ENCODE assay signal across 27 mouse cellular contexts in genomic region chr11:49985009-49985408, GRCm38 (mm10). TPM values are rescaled to one million over a fixed set of nuclear protein-coding genes. Genes with fewer than 3 reads are reported as not detected.
DNase-seq lines count a peak whose midpoint lies in the region; ATAC-seq and TF ChIP-seq lines count a peak whose summit lies in the region.
"Had no signal": no experiment of that assay in that cellular context is flagged by ENCODE, and none has a peak within 500 bp of the region (broad histone marks: within the 10 kb centered on the region; RNA-seq: fewer than 3 reads in every experiment).

No protein-coding gene starts in this region.

- H3K27ac ChIP-seq in liver, embryonic 14.5 days, result peak overlapping the region; percentile 70
- H3K27ac ChIP-seq in thymus, adult 2 months (ENCODE audit: control insufficient read depth, insufficient read depth, low read length), result no peak overlapping the region
- H3K27ac ChIP-seq: hindbrain, embryonic 10.5 days; kidney, embryonic 15.5 days; neural tube, embryonic 12.5 days had no signal

- ATAC-seq in liver, embryonic 14.5 days (ENCODE audit: insufficient read depth), result peak; percentile 78
- ATAC-seq: forebrain, embryonic 16.5 days; hindbrain, embryonic 16.5 days; intestine, postnatal 0 days had no signal

- no peaks in the 10 kb centered on the region for H3K36me3 ChIP-seq in erythroblast, embryonic 14.5 days (ENCODE audit: control insufficient read depth)
- H3K36me3 ChIP-seq in liver, embryonic 14.5 days (replicated peaks; ENCODE audit: control insufficient read depth, insufficient read depth, low read depth), result no peaks in the 10 kb centered on the region
- H3K36me3 ChIP-seq in thymus, adult 2 months (ENCODE audit: control insufficient read depth, insufficient read depth, low read length), result no peaks in the 10 kb centered on the region
- H3K36me3 ChIP-seq: hindbrain, embryonic 10.5 days; kidney, embryonic 15.5 days; neural tube, embryonic 12.5 days had no signal

- no peak for TF ChIP-seq CTCF in liver, embryonic 14.5 days (IDR thresholded peaks at IDR 0.05; ENCODE audit: low read depth)
- no peak for TF ChIP-seq CTCF in thymus, adult 2 months (IDR thresholded peaks at IDR 0.05; ENCODE audit: borderline replicate concordance, control insufficient read depth, extremely low read depth, insufficient read depth, low read length, poor library complexity)

- H3K4me3 ChIP-seq in erythroblast, embryonic 14.5 days (replicated peaks), result peak overlapping the region; percentile 32
- peak overlapping the region in 1 of 2 experiments; percentile 6; a peak in 1 of 4 replicates for H3K4me3 ChIP-seq in liver, embryonic 14.5 days (ENCODE audit: insufficient read depth in 1 of 2, low read depth in 2 of 2, low read length in 2 of 2)
- no peak overlapping the region for H3K4me3 ChIP-seq in thymus, adult 2 months (ENCODE audit: control insufficient read depth, insufficient read depth, low read length)
- H3K4me3 ChIP-seq: hindbrain, embryonic 10.5 days; kidney, embryonic 15.5 days; neural tube, embryonic 12.5 days had no signal

- WGBS in liver, embryonic 14.5 days (ENCODE audit: insufficient replicate concordance), result 48% methylated on average over 4 of the region's 4 CpGs
- 92% methylated on average over 4 of the region's 4 CpGs for WGBS in thymus, adult 2 months

- H3K4me2 ChIP-seq in liver, embryonic 14.5 days (ENCODE audit: low read depth), result peak overlapping the region; percentile 23
- H3K4me2 ChIP-seq: heart, embryonic 11.5 days; kidney, embryonic 15.5 days; neural tube, embryonic 12.5 days had no signal

- DNase-seq in 416B (ENCODE audit: low read depth) (peak; percentile 52), MN1 (ENCODE audit: low spot score) (peak; percentile 58)
- peak; percentile 73 to 86 (median 80) for DNase-seq in liver, embryonic 14.5 days (ENCODE audit: low read depth in 3 of 3, low spot score in 3 of 3)
- DNase-seq in ovary, postnatal 14 days (ENCODE audit: low spot score), result no peak
- DNase-seq in kidney, postnatal 36 days, result no peak
- no peak for DNase-seq in thymus, adult 2 months
- DNase-seq in yolk sac, embryonic 10.5 days (ENCODE audit: low spot score), result no peak
- DNase-seq: B cell, adult 2 months; cerebellum, adult 18-20 months; cerebellum, postnatal 14 days; gastrocnemius, postnatal 14 days; heart, adult 11 months; lung, adult 18-20 months; lung, postnatal 14 days; midbrain, embryonic 14.5 days; retina, postnatal 1 day; right cerebral cortex, postnatal 25 days; thymus, adult 18-20 months had no signal

- H3K9ac ChIP-seq in liver, embryonic 14.5 days (replicated peaks), result no peak overlapping the region
- H3K9ac ChIP-seq: kidney, embryonic 15.5 days; neural tube, embryonic 12.5 days had no signal

- H3K9me3 ChIP-seq in erythroblast, embryonic 14.5 days (ENCODE audit: control insufficient read depth, low read length), result no peaks in the 10 kb centered on the region
- no peaks in the 10 kb centered on the region for H3K9me3 ChIP-seq in liver, embryonic 14.5 days (ENCODE audit: control insufficient read depth, low read length)
- H3K9me3 ChIP-seq: hindbrain, embryonic 10.5 days; kidney, embryonic 15.5 days; neural tube, embryonic 12.5 days had no signal

- peaks cover 63% of the 10 kb centered on the region for H3K4me1 ChIP-seq in erythroblast, embryonic 14.5 days (ENCODE audit: control insufficient read depth)
- H3K4me1 ChIP-seq in liver, embryonic 14.5 days (replicated peaks; ENCODE audit: control insufficient read depth in 2 of 2, insufficient read depth in 2 of 2, low read length in 1 of 2), result peaks cover 51 to 55% of the 10 kb centered on the region in 2 experiments
- peaks cover 30% of the 10 kb centered on the region for H3K4me1 ChIP-seq in thymus, adult 2 months (replicated peaks; ENCODE audit: control insufficient read depth, insufficient read depth, low read length)
- H3K4me1 ChIP-seq: kidney, embryonic 15.5 days; neural tube, embryonic 12.5 days had no signal

- peak; percentile 83 for TF ChIP-seq EP300 in liver, embryonic 14.5 days (IDR thresholded peaks at IDR 0.05; ENCODE audit: low read depth)

- no peak for TF ChIP-seq POLR2A in thymus, adult 2 months (IDR thresholded peaks at IDR 0.05; ENCODE audit: control insufficient read depth, extremely low read depth, insufficient read depth, low read length, poor library complexity)

- no peaks in the 10 kb centered on the region for H3K27me3 ChIP-seq in erythroblast, embryonic 14.5 days (ENCODE audit: control insufficient read depth)
- H3K27me3 ChIP-seq in liver, embryonic 14.5 days (ENCODE audit: control insufficient read depth, insufficient read depth, low read length), result no peaks in the 10 kb centered on the region
- H3K27me3 ChIP-seq in thymus, adult 2 months (ENCODE audit: control insufficient read depth, insufficient read depth, low read length), result no peaks in the 10 kb centered on the region
- H3K27me3 ChIP-seq: CH12.LX; kidney, embryonic 15.5 days; neural tube, embryonic 12.5 days had no signal

RNA-seq across cellular contexts. Expression of gene Rnf130, which starts 40.1 kb away (rescaled TPM):
- polyA plus RNA-seq in erythroblast, embryonic 14.5 days (2012), result 0.14 and 0.26 TPM in 2 replicates
- 11.2 and 16.0 TPM in 2 replicates for polyA plus RNA-seq in liver, embryonic 14.5 days (2012; rRNA removed)
- polyA plus RNA-seq in liver, embryonic 14.5 days (2014; fragmentation: Nextera tagmentation; extraction: Ambion mirVana), result 36.3 and 36.4 TPM in 2 replicates
- 30.3 and 41.1 TPM in 2 replicates for polyA plus RNA-seq in thymus, adult 2 months (2012; rRNA removed)

Comparison
In these comparisons a context has a peak if more than half of its experiments do, and no peak if none do; other contexts are left out.
1. DNase-seq: peak in 416B (single experiment), MN1 (single experiment) and liver, embryonic 14.5 days (3 of 3); none in ovary, postnatal 14 days (single experiment), kidney, postnatal 36 days (0 of 2), thymus, adult 2 months (single experiment) and yolk sac, embryonic 10.5 days (single experiment).